Comparison of ENCODE assay signal across 8 mouse cellular contexts in the genomic region with DNA sequence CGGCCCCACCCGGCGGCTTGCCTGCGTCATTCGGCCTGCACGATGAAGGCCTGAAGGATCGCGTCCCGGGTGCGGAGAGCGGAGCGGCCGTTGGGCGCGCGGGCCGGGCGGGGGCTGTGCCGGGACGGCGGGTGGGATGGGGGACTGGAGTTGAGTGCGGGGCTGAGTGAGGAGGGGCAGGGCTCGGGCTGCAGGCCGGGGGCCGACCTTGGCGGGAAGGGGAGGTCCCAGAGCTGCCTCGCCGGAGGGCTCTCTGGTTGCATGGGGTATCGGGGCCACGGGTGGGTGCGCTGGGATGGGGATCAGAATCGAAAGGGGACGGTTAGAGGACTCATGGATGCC. TPM values are rescaled to one million over a fixed set of nuclear protein-coding genes. Genes with fewer than 3 reads are reported as not detected.
DNase-seq lines count a peak whose midpoint lies in the region; ATAC-seq lines count a peak whose summit lies in the region.

No protein-coding gene starts in this region.

- no peak for DNase-seq in kidney, adult 18-20 months
- DNase-seq in urinary bladder, postnatal 10 days (ENCODE audit: low spot score): no peak
- DNase-seq in ovary, postnatal 10 days (ENCODE audit: low spot score): no peak
- DNase-seq in thymus, postnatal 14 days: no peak

- H3K27ac ChIP-seq in kidney, embryonic 15.5 days: peak overlapping the region; percentile 98
- H3K27ac ChIP-seq in hindbrain, embryonic 12.5 days: peak overlapping the region; percentile 97
- H3K27ac ChIP-seq in midbrain, embryonic 12.5 days (replicated peaks): peak overlapping the region; percentile 97

- H3K36me3 ChIP-seq in kidney, embryonic 15.5 days: peaks cover 31% of the 10 kb centered on the region
- peaks cover 31% of the 10 kb centered on the region for H3K36me3 ChIP-seq in hindbrain, embryonic 12.5 days
- H3K36me3 ChIP-seq in midbrain, embryonic 12.5 days: peaks cover 31% of the 10 kb centered on the region

- H3K9ac ChIP-seq in kidney, embryonic 15.5 days: peak overlapping the region; percentile 97
- peak overlapping the region; percentile 98 for H3K9ac ChIP-seq in hindbrain, embryonic 12.5 days
- H3K9ac ChIP-seq in midbrain, embryonic 12.5 days (replicated peaks): peak overlapping the region; percentile 95

- H3K4me1 ChIP-seq in kidney, embryonic 15.5 days: peaks cover 48% of the 10 kb centered on the region
- peaks cover 42% of the 10 kb centered on the region for H3K4me1 ChIP-seq in hindbrain, embryonic 12.5 days
- H3K4me1 ChIP-seq in midbrain, embryonic 12.5 days: peaks cover 48% of the 10 kb centered on the region

- peak overlapping the region; percentile 74 for H3K4me2 ChIP-seq in kidney, embryonic 15.5 days
- H3K4me2 ChIP-seq in hindbrain, embryonic 12.5 days (replicated peaks): peak overlapping the region; percentile 82
- peak overlapping the region; percentile 80 for H3K4me2 ChIP-seq in midbrain, embryonic 12.5 days (replicated peaks)

- ATAC-seq in kidney, embryonic 15.5 days (replicated peaks; ENCODE audit: low FRiP score): peak; percentile 47
- ATAC-seq in activated CD4-positive, CD25-positive, alpha-beta regulatory T cell, adult 4 months: peak; percentile 3
- ATAC-seq in hindbrain, embryonic 12.5 days (ENCODE audit: low FRiP score): peak; percentile 62
- ATAC-seq in midbrain, embryonic 12.5 days (ENCODE audit: low FRiP score, low read depth): peak; percentile 59

- no peaks in the 10 kb centered on the region for H3K9me3 ChIP-seq in kidney, embryonic 15.5 days (replicated peaks)
- no peaks in the 10 kb centered on the region for H3K9me3 ChIP-seq in hindbrain, embryonic 12.5 days (replicated peaks)
- no peaks in the 10 kb centered on the region for H3K9me3 ChIP-seq in midbrain, embryonic 12.5 days

- H3K27me3 ChIP-seq in kidney, embryonic 15.5 days: no peaks in the 10 kb centered on the region
- H3K27me3 ChIP-seq in hindbrain, embryonic 12.5 days: no peaks in the 10 kb centered on the region
- no peaks in the 10 kb centered on the region for H3K27me3 ChIP-seq in midbrain, embryonic 12.5 days

- WGBS in kidney, embryonic 15.5 days: under 1% methylated on average over 33 of the region's 33 CpGs
- WGBS in hindbrain, embryonic 12.5 days: under 1% methylated on average over 30 of the region's 33 CpGs
- under 1% methylated on average over 31 of the region's 33 CpGs for WGBS in midbrain, embryonic 12.5 days

- peak overlapping the region; percentile 93 for H3K4me3 ChIP-seq in kidney, embryonic 15.5 days (replicated peaks)
- peak overlapping the region; percentile 95 for H3K4me3 ChIP-seq in hindbrain, embryonic 12.5 days
- peak overlapping the region; percentile 94 for H3K4me3 ChIP-seq in midbrain, embryonic 12.5 days

RNA-seq across cellular contexts. Expression of gene Zfp574, which starts 5.0 kb away (rescaled TPM):
- 33.9 and 37.1 TPM in 2 replicates for polyA plus RNA-seq in kidney, embryonic 15.5 days (2015; fragmentation: Nextera tagmentation; extraction: Ambion mirVana)
- polyA plus RNA-seq in activated CD4-positive, CD25-positive, alpha-beta regulatory T cell, adult 4 months (2017; shearing (Covaris generic)): 10 to 100 TPM in 1 of 2 experiments, 1 to 10 TPM in 1; 8.9 to 14.2 TPM
- polyA plus RNA-seq in hindbrain, embryonic 12.5 days (2016; fragmentation: Nextera tagmentation; extraction: Ambion mirVana): 39.8 and 40.8 TPM in 2 replicates
- 42.2 and 42.8 TPM in 2 replicates for polyA plus RNA-seq in midbrain, embryonic 12.5 days (2016; fragmentation: Nextera tagmentation; extraction: Ambion mirVana)

RNA-seq across cellular contexts. Expression of gene Grik5, which starts 5.2 kb away (rescaled TPM):
- polyA plus RNA-seq in kidney, embryonic 15.5 days (2015; fragmentation: Nextera tagmentation; extraction: Ambion mirVana): 5.1 and 7.0 TPM in 2 replicates
- 1 to 10 TPM; 2.2 to 2.4 TPM for polyA plus RNA-seq in activated CD4-positive, CD25-positive, alpha-beta regulatory T cell, adult 4 months (2017; shearing (Covaris generic))
- polyA plus RNA-seq in hindbrain, embryonic 12.5 days (2016; fragmentation: Nextera tagmentation; extraction: Ambion mirVana): 16.5 and 17.1 TPM in 2 replicates
- 14.9 and 18.1 TPM in 2 replicates for polyA plus RNA-seq in midbrain, embryonic 12.5 days (2016; fragmentation: Nextera tagmentation; extraction: Ambion mirVana)

Comparison
In these comparisons a context has a peak if more than half of its experiments do, and no peak if none do; other contexts are left out.
1. ATAC-seq: peak in every context shown above with its lines; median percentile 62 in hindbrain, embryonic 12.5 days; 59 in midbrain, embryonic 12.5 days; 47 in kidney, embryonic 15.5 days; 3 in activated CD4-positive, CD25-positive, alpha-beta regulatory T cell, adult 4 months.